Mouse (Mus musculus) megakaryocyte, embryonic 14.5 days (primary cell): ENCODE results near the gene Prkd3.

Experiments used
- FLI1 ChIP-seq: IDR thresholded peaks from 2 replicates; pipeline ENCODE4 v1.6.1; 2012; ENCODE audit warnings: low read length, inconsistent platforms, mixed read lengths
- GATA1 ChIP-seq: IDR thresholded peaks from 3 replicates; pipeline ENCODE4 v1.6.1; 2012; ENCODE audit warnings: mixed read lengths, low read length, inconsistent platforms, borderline replicate concordance

GRCm38 (mm10) chr17:79058271-79058670 lies 37.7 kb upstream of the Prkd3 start:
- no peak for TF ChIP-seq FLI1
- TF ChIP-seq GATA1, result no peak
